Mouse (Mus musculus): ENCODE measurements at regions not wholly inside any gene's neighbourhood (a gene's known extent, or its start where the extent isn't known, plus 50 kb on each side); places are given as distances from the start of the nearest gene placed in this dataset.

GRCm38 (mm10) chrX:161487691-161488090 is 200.4 kb downstream of the Gm15262 start:
- DNase-seq: no peak

GRCm38 (mm10) chrX:161511341-161511740 is 205.5 kb upstream of the Rai2 start:
- no peak for DNase-seq

GRCm38 (mm10) chrX:161523432-161524256 is 193.2 kb upstream of the Rai2 start:
- DNase-seq: no peak

GRCm38 (mm10) chrX:161524257-161524646 is 192.6 kb upstream of the Rai2 start:
- no peak for DNase-seq

- DNase-seq: no peak
Observed at GRCm38 (mm10) chrX:161537290-161537689, 179.6 kb upstream of the Rai2 start.

- no peak for DNase-seq
Observed at GRCm38 (mm10) chrX:161556896-161557295, 160.0 kb upstream of the Rai2 start.

- no peak for DNase-seq
Observed at GRCm38 (mm10) chrX:161558511-161558910, 158.4 kb upstream of the Rai2 start.

- DNase-seq: no peak
Observed at GRCm38 (mm10) chrX:161566435-161566834, 150.4 kb upstream of the Rai2 start.

- no peak for DNase-seq
Observed at GRCm38 (mm10) chrX:161582019-161582659, 134.7 kb upstream of the Rai2 start.

- DNase-seq: no peak
Observed at GRCm38 (mm10) chrX:161583872-161584271, 133.0 kb upstream of the Rai2 start.

GRCm38 (mm10) chrX:161633869-161634268 is 83.0 kb upstream of the Rai2 start:
- no peak for DNase-seq

- no peak for DNase-seq
Observed at GRCm38 (mm10) chrX:161634342-161634741, 82.5 kb upstream of the Rai2 start.

- peak in 1 of 2 experiments; percentile 2 for DNase-seq
Observed at GRCm38 (mm10) chrX:161635678-161636077, 81.2 kb upstream of the Rai2 start.

- no peak for DNase-seq
Observed at GRCm38 (mm10) chrX:161653106-161653505, 63.8 kb upstream of the Rai2 start.

GRCm38 (mm10) chrX:161660106-161660505 is 56.8 kb upstream of the Rai2 start:
- no peak for DNase-seq

- DNase-seq: no peak
Observed at GRCm38 (mm10) chrX:161661936-161662335, 54.9 kb upstream of the Rai2 start.

All from layer of hippocampus, postnatal 36 days (tissue).